Mouse (Mus musculus) hindbrain, embryonic 12.5 days (tissue): ENCODE measurements around the gene Racgap1. TPM values are rescaled to one million over a fixed set of nuclear protein-coding genes. Genes with fewer than 3 reads are reported as not detected.
A peak's percentile ranks its signal among the peaks of the same experiment; 100 is the strongest.

Experiments used
- ATAC-seq: fragments of 200-750 bp; cut with Nextera tagmentation; 2 replicates; pipeline ENCODE4 v1.8.0; 2017; ENCODE audit warnings: moderate TSS enrichment; ENCODE audit not compliant: low FRiP score
- H3K27ac ChIP-seq: fragments of 300-500 bp; sonication (generic); 2 replicates; pipeline ENCODE4 v1.5.1; 2016; ENCODE audit warnings: mild to moderate bottlenecking
- H3K27me3 ChIP-seq: fragments of 300-500 bp; sonication (generic); 2 replicates; pipeline ENCODE4 v1.6.1; 2016; ENCODE audit warnings: mild to moderate bottlenecking
- H3K36me3 ChIP-seq: fragments of 300-500 bp; sonication (generic); 2 replicates; pipeline ENCODE4 v1.6.1; 2016; ENCODE audit warnings: mild to moderate bottlenecking
- H3K4me1 ChIP-seq: fragments of 300-500 bp; sonication (generic); 2 replicates; pipeline ENCODE4 v1.6.1; 2016
- H3K4me2 ChIP-seq: fragments of 300-500 bp; sonication (generic); replicated peaks from 2 replicates; pipeline ENCODE4 v1.6.1; 2016; ENCODE audit warnings: mild to moderate bottlenecking
- H3K4me3 ChIP-seq: fragments of 300-500 bp; sonication (generic); 2 replicates; pipeline ENCODE4 v1.5.1; 2016; ENCODE audit warnings: mild to moderate bottlenecking
- H3K9ac ChIP-seq: fragments of 300-500 bp; sonication (generic); 2 replicates; pipeline ENCODE4 v1.6.1; 2016; ENCODE audit warnings: mild to moderate bottlenecking, moderate library complexity
- H3K9me3 ChIP-seq: fragments of 300-500 bp; sonication (generic); replicated peaks from 2 replicates; pipeline ENCODE4 v1.6.1; 2016; ENCODE audit warnings: mild to moderate bottlenecking
- WGBS: fragments of 180-500 bp; shearing (Covaris S2); methylation state at CpG from one replicate; pipeline ENCODE4 v1.1.7; 2016; 5-methylcytosine and 5-hydroxymethylcytosine counted together
- polyA plus RNA-seq: library from polyadenylated mRNA; unstranded; fragments of >200 nt; fragmentation: Nextera tagmentation; extraction: Ambion mirVana; gene quantifications from 2 replicates; pipeline ENCODE4 v1.2.1, GENCODE M21; 2016

The Racgap1 gene
- polyA plus RNA-seq, 1 experiment from 2014 or later: 177 TPM

DNA sequence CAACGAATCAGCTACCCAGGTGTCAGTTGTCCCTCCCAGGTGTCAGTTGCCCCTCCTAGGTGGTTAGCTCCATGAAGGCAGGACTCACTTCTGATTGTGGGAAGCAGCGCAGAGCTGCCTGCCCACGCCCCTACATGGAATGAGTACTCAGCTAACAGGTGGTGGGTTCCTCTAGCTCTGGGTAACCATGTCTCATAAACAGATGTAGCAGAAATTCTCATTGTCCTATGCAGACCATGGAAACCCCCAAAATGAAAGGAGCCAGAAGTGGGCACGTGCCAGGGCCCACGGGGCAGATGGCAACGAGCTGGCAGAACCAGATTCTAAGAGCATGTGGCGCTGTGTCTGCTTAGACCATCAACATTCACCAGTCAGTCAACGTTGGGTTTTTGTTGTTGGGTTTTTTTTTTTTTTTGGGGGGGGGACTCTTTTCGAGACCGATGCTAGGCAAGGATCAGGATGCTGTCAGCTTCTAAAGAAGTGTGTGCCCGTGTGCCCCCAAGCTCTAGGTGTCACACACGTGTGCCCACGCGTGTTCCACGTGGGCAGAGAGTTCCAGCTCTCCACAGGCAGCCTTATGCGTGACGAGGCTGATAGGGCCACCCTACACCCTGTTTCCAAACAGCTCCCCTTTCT lies 12.6 kb upstream of the Racgap1 start:
- peaks cover 11% of the 10 kb centered on the region for H3K27me3 ChIP-seq
- 5% methylated on average over 17 of the region's 17 CpGs for WGBS
- no peak; the same call in 1 of the 2 replicates for ATAC-seq

DNA sequence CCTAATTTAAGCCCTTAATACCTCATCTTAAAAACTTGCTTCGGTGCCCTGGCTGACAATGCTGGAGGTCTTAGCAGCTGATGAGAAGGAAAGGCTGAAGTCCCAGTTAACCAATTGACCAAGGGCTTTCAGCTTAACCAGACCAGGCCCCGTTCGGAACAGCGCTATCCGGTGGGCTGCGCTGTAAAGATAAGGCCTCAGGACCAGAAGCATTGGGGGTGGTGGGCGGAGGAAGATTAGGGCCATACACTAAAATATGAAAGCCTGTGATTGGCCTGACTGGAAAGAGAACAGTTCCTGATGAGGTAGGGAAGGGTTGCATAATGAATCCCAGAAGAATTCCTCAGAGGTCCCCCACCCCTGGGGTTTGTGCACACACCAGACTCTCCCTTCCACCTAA lies 10.9 kb upstream of the Racgap1 start:
- Histone ChIP-seq H3K4me1 (peaks cover 38% of the 10 kb centered on the region), H3K9me3 (no peaks in the 10 kb centered on the region; the same call in 1 of the 2 replicates), H3K4me3 (no peak overlapping the region), H3K4me2 (no peak overlapping the region), H3K36me3 (no peaks in the 10 kb centered on the region), H3K27me3 (peaks cover 11% of the 10 kb centered on the region), H3K9ac (peak overlapping the region; percentile 27; the same call in 1 of the 2 replicates), H3K27ac (peak overlapping the region; percentile 64)
- no peak for ATAC-seq
- 59% methylated on average over 7 of the region's 7 CpGs for WGBS

More for the DNA sequence above, 12.6 kb upstream of the Racgap1 start:
- Histone ChIP-seq H3K27ac (peak overlapping the region; percentile 87), H3K9me3 (no peaks in the 10 kb centered on the region; the same call in 1 of the 2 replicates), H3K36me3 (no peaks in the 10 kb centered on the region), H3K4me1 (peaks cover 44% of the 10 kb centered on the region), H3K4me2 (peak overlapping the region; percentile 78), H3K4me3 (peak overlapping the region; percentile 40), H3K9ac (peak overlapping the region; percentile 49)

DNA sequence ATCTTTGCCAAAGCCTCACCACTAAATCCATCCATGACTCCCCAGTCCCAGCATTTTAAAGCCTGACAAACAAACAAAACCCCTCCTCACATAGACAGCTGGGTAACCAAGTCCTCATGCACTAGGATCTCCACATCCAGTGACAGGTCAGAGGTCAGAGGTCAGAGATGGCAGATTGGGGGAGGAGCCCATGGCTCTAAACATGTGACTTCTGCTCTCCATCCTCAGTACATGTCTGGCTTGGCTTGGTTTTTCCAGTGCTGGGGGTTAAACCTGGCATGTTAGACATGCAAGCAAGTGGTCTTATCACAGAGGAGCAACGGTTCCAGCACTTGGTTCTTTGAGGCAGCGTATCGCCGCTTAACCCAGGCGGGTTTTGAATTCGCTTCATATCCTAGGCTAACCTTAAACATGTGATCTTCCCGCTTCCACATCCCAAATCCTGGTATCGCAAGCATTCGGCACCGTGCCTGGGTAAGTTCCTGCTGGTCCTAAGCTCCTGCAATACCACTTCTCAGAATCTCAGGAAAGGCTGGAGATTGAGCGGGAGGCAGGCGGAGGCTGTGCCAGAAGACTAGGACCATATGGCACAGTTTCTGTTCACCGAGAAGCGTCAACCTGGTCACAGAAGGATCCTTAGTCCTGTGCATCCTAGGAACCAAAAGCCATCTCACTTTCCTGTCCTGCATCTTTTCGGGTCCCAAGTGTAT lies 9.8 kb upstream of the Racgap1 start:
- Histone ChIP-seq H3K27me3 (peaks cover 7% of the 10 kb centered on the region), H3K4me1 (peaks cover 35% of the 10 kb centered on the region), H3K27ac (no peak overlapping the region), H3K9ac (no peak overlapping the region), H3K36me3 (no peaks in the 10 kb centered on the region), H3K4me2 (no peak overlapping the region), H3K9me3 (no peaks in the 10 kb centered on the region), H3K4me3 (no peak overlapping the region)
- no peak for ATAC-seq
- WGBS: 96% methylated on average over 15 of the region's 15 CpGs

DNA sequence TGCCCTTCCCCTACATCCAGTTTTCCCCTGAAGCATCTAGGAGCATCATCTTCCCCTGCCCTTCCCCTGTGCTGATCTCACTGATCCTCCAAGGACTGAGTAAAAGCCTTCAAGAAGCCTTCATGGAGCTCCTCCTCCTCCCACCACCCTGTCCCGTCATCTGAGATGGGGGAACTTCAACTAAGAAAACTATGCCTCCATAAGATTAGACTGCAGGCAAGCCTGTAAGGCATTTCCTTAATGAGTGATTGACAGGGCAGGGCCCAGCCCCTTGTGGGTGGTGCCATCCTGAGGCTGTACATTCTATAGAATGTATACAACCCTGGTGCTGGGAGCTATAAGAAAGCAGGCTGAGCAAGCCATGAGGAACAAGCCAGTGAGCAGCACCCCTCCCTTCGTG lies 7.0 kb upstream of the Racgap1 start:
- 59% methylated on average over 2 of the region's 2 CpGs for WGBS
- Histone ChIP-seq H3K9ac (no peak overlapping the region), H3K4me1 (peaks cover 25% of the 10 kb centered on the region), H3K4me3 (no peak overlapping the region), H3K9me3 (no peaks in the 10 kb centered on the region), H3K27me3 (peaks cover 24% of the 10 kb centered on the region), H3K36me3 (no peaks in the 10 kb centered on the region), H3K4me2 (no peak overlapping the region), H3K27ac (peak overlapping the region; percentile 12; the same call in 1 of the 2 replicates)
- ATAC-seq: no peak

DNA sequence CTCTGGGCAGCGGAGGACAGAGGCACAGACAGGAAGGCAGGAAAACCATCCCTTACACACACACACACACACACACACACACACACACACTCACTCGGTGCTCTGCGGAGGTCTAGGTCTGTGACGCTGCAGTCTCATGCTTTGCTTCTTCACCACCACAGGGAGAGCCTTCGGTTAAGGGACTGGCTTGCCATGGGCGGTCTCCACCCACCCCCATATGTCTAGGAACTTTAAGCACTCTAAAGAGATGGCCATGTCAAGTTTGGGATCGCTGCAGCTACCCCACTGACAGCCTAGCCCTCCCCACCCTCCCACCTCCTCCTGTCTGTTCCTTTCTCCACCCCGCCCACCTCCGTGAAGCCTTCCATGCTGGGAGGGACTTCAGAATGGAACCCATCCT lies 4.5 kb upstream of the Racgap1 start:
- 39% methylated on average over 9 of the region's 9 CpGs for WGBS
- peak overlapping the region; percentile 71 for H3K27ac ChIP-seq
- peak overlapping the region; percentile 19 for H3K4me2 ChIP-seq
- H3K9ac ChIP-seq: no peak overlapping the region
- no peaks in the 10 kb centered on the region for H3K36me3 ChIP-seq
- H3K27me3 ChIP-seq: peaks cover 29% of the 10 kb centered on the region
- peaks cover 26% of the 10 kb centered on the region for H3K4me1 ChIP-seq
- no peak for ATAC-seq
- H3K9me3 ChIP-seq: no peaks in the 10 kb centered on the region
- no peak overlapping the region for H3K4me3 ChIP-seq

DNA sequence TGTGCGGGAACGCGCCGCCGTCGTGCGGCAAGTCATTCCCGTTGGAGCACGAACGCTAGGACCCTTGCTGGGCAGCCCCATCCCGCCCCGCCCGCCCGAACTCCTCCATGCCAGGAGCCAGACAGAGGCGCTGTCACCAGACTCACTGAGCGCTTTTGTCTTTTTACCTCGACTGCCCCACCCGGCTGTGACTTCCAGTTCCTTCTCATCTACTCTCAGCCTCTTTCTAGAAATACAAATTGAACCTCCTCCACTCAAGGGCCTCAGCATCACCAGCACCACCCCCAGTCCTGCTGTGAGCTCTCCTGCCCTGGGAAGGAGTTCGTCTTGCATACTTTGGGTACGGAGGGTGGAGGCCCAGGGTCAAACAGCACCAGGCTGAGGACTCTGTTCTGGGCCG lies 2.4 kb upstream of the Racgap1 start:
- peak overlapping the region; percentile 21 for H3K4me3 ChIP-seq
- peak overlapping the region; percentile 37 for H3K9ac ChIP-seq
- no peak for ATAC-seq
- 2% methylated on average over 21 of the region's 21 CpGs for WGBS
- peaks cover 45% of the 10 kb centered on the region for H3K4me1 ChIP-seq
- no peak overlapping the region for H3K27ac ChIP-seq
- peaks cover 29% of the 10 kb centered on the region for H3K27me3 ChIP-seq
- no peaks in the 10 kb centered on the region for H3K36me3 ChIP-seq
- H3K4me2 ChIP-seq: peak overlapping the region; percentile 50
- no peaks in the 10 kb centered on the region for H3K9me3 ChIP-seq

DNA sequence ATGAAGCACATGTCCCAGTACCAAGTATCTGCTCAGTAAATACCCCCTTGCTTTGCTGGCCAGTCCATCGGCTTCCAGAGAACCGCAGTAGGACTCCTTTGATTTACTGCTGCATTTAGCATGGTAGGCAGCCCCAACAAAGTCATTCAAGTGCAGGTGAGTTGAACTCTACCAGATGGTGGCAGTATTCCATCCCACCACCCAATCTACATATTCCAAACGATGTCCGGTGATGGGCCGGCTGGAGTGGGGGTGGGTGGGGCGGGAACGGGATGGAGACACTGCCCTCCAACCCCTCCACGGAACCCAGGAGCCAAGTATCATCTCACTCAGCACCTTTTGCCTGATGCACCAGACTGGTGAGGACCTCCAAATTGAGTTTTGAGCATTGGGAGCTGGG lies 1.8 kb upstream of the Racgap1 start:
- Histone ChIP-seq H3K27ac (no peak overlapping the region), H3K4me1 (peaks cover 49% of the 10 kb centered on the region), H3K9ac (0 out of 2 replicates have a peak overlapping the region, but pooled peaks have one; percentile 37)

DNA sequence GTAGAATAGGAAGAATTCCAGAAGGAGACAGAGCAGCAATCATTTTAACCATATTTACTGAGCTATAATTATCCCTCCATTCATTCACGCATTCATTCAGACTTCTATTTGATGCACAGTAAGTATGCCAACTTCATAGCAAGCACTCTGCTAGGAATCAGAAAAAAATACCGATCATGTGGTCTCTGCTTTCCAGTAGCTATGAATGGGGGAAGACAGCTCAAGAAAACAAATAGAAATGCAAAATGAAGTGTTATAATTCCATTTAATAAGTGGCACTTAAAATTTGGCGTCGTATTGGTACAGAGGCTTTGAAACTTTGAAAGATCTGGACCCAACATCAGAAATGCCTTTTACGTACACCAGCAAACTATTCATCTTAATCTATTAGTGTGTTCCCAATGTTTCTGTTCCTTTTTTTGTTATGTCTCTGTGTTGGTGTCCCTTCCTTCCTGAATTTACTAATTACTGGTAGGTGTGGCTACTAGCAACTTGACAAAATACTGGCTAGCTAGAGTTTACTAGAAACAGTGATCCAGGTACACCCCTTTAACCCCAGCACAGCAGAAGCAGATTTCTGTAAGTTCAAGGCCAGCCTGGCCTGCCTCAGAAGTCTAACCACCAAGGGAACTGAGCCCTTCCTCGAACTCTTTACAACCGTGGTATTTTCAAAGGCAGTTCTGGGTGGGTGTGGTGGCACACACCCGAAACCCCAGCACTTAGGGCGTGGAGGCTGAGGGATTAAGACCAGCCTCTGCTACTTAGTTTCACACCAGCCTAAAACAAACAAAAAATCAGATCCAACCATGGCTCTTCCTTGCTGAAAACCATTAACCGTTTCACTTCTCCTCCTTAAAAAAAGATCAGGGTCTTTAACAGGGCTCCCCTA lies 772 bp upstream of the Racgap1 start:
- H3K27me3 ChIP-seq: peaks cover 29% of the 10 kb centered on the region
- H3K9me3 ChIP-seq: no peaks in the 10 kb centered on the region
- H3K4me3 ChIP-seq: peak overlapping the region; percentile 85
- H3K4me1 ChIP-seq: peaks cover 59% of the 10 kb centered on the region
- peak overlapping the region; percentile 76 for H3K4me2 ChIP-seq
- no peaks in the 10 kb centered on the region for H3K36me3 ChIP-seq
- WGBS: 81% methylated on average over 10 of the region's 10 CpGs
- ATAC-seq: no peak
- H3K27ac ChIP-seq: no peak overlapping the region
- H3K9ac ChIP-seq: 0 out of 2 replicates have a peak overlapping the region, but pooled peaks have one; percentile 0

More for the DNA sequence above, 1.8 kb upstream of the Racgap1 start:
- ATAC-seq: no peak
- Histone ChIP-seq H3K9me3 (no peaks in the 10 kb centered on the region), H3K36me3 (no peaks in the 10 kb centered on the region), H3K4me2 (peak overlapping the region; percentile 50), H3K27me3 (peaks cover 29% of the 10 kb centered on the region), H3K4me3 (peak overlapping the region; percentile 21)
- WGBS: 11% methylated on average over 8 of the region's 8 CpGs

DNA sequence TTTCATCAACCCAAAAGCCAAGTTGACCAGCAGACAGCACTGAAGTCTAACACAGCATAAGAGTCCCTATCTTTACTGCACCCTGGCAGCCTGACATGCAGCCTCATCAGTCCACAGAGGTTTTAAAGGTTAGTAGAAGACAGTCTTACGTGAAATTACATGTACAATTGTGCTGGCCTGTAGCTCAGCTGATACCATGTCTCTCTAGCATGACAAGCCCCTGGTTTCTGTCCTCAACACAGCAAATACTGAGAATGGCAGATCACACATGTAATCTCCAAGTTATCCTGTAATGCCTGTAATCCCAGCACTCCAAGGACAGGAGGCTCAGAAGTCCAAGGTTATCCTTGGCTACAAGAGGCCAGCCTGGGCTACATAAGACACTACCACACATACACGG lies 1.2 kb downstream of the Racgap1 start:
- 57% methylated on average over 2 of the region's 2 CpGs for WGBS
- peak overlapping the region; percentile 85 for H3K4me3 ChIP-seq
- no peaks in the 10 kb centered on the region for H3K36me3 ChIP-seq
- peaks cover 22% of the 10 kb centered on the region for H3K27me3 ChIP-seq
- H3K4me2 ChIP-seq: peak overlapping the region; percentile 76
- peaks cover 69% of the 10 kb centered on the region for H3K4me1 ChIP-seq
- H3K9ac ChIP-seq: peak overlapping the region; percentile 83
- no peaks in the 10 kb centered on the region for H3K9me3 ChIP-seq
- peak overlapping the region; percentile 41; the same call in 1 of the 2 replicates for H3K27ac ChIP-seq
- no peak for ATAC-seq

DNA sequence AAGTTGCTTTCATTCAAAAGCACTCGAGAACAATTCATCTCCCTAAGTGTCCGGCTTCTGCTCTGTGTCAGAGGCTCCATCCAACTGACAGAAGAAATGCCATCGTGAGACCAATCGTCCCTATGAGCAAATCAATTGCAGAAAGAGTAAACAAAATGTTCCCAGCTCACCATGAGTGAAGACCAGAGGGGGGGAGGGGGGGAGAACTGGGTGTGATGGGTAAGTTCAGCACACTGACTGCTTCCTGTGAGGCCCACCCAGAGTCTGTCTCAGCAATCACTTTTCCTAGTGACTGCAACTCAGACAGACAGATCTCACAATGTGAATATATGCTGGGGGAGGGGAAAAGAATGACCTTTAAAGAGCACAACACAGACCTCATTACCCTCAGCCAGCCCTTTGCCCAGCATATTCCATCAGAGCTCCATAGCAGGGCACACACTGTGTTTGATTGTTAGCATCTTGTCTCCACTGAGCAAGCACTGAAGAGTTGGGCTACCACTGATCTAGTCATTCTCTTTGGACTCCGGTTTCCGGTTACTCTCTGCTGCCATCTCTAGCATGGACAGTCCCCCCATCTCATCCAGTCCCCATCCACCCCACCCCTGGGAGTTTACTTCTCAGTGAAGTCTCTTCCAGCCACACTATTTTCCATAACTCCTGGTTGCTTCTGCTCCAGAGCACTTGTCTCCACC lies 2.2 kb downstream of the Racgap1 start:
- peaks cover 12% of the 10 kb centered on the region for H3K27me3 ChIP-seq
- no peak for ATAC-seq
- H3K4me3 ChIP-seq: peak overlapping the region; percentile 85
- H3K9ac ChIP-seq: peak overlapping the region; percentile 49
- no peaks in the 10 kb centered on the region for H3K9me3 ChIP-seq
- peaks cover 75% of the 10 kb centered on the region for H3K4me1 ChIP-seq
- H3K27ac ChIP-seq: peak overlapping the region; percentile 80
- WGBS: 27% methylated on average over 6 of the region's 6 CpGs
- H3K36me3 ChIP-seq: no peaks in the 10 kb centered on the region
- peak overlapping the region; percentile 76 for H3K4me2 ChIP-seq

DNA sequence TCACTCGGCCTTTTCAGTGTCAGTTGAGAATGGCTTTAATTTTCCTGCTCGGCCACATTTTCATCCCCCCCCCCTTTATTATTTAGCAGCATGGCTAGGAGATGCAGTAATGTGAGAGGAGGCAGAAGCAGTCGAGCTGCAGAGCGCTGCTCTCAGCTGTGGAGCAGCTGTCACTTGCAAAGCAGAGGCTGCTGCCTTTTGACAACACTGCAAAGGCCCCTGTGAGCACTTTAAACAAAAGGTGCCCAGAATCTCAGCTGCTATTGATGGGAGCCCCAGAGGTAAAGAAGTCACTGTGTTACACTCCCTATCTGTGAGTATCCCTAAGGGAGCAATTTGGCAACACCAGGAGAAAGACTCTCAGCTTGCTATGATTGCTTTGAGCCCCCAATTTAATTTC lies 3.1 kb downstream of the Racgap1 start:
- Histone ChIP-seq H3K27ac (peak overlapping the region; percentile 74), H3K9me3 (no peaks in the 10 kb centered on the region), H3K27me3 (peaks cover 4% of the 10 kb centered on the region; the same call in 1 of the 2 replicates), H3K4me2 (peak overlapping the region; percentile 27), H3K36me3 (no peaks in the 10 kb centered on the region), H3K4me1 (peaks cover 70% of the 10 kb centered on the region), H3K4me3 (no peak overlapping the region), H3K9ac (no peak overlapping the region; the same call in 1 of the 2 replicates)
- ATAC-seq: peak; percentile 59
- 27% methylated on average over 4 of the region's 4 CpGs for WGBS
